Mouse (Mus musculus) neural tube, embryonic 14.5 days (tissue): ENCODE measurements around the gene Cyp1a1. TPM values are rescaled to one million over a fixed set of nuclear protein-coding genes. Genes with fewer than 3 reads are reported as not detected.

Experiments
- ATAC-seq: fragments of 200-750 bp; cut with Nextera tagmentation; 2 replicates; pipeline ENCODE4 v1.8.0; 2017; ENCODE audit warnings: low read depth, mild to moderate bottlenecking, moderate TSS enrichment, moderate library complexity
- H3K27ac ChIP-seq: fragments of 300-500 bp; sonication (generic); 2 replicates; pipeline ENCODE4 v1.5.1; 2014; ENCODE audit warnings: low read depth, mild to moderate bottlenecking, control low read depth, low read length, moderate library complexity, mixed read lengths
- H3K27me3 ChIP-seq: fragments of 300-500 bp; sonication (generic); 2 replicates; pipeline ENCODE4 v1.6.1; 2014; ENCODE audit warnings: low read length; ENCODE audit not compliant: control insufficient read depth, insufficient read depth
- H3K36me3 ChIP-seq: fragments of 300-500 bp; sonication (generic); 2 replicates; pipeline ENCODE4 v1.6.1; 2014; ENCODE audit warnings: low read length, mixed read lengths; ENCODE audit not compliant: control insufficient read depth, insufficient read depth
- H3K4me1 ChIP-seq: fragments of 300-500 bp; sonication (generic); 2 replicates; pipeline ENCODE4 v1.6.1; 2014; ENCODE audit warnings: low read length; ENCODE audit not compliant: control insufficient read depth, insufficient read depth
- H3K4me2 ChIP-seq: fragments of 300-500 bp; sonication (generic); 2 replicates; pipeline ENCODE4 v1.6.1; 2014; ENCODE audit warnings: mild to moderate bottlenecking, low read depth, low read length, control low read depth
- H3K4me3 ChIP-seq: fragments of 300-500 bp; sonication (generic); 2 replicates; pipeline ENCODE4 v1.5.1; 2014; ENCODE audit warnings: low read depth, low read length, control low read depth, mixed read lengths
- H3K9ac ChIP-seq: fragments of 300-500 bp; sonication (generic); replicated peaks from 2 replicates; pipeline ENCODE4 v1.6.1; 2014; ENCODE audit warnings: low read depth, mild to moderate bottlenecking, control low read depth, low read length, mixed read lengths
- H3K9me3 ChIP-seq: fragments of 300-500 bp; sonication (generic); 2 replicates; pipeline ENCODE4 v1.6.1; 2016; ENCODE audit warnings: low read length; ENCODE audit not compliant: control insufficient read depth
- WGBS: fragments of 180-500 bp; shearing (Covaris S2); extraction: QIAGEN DNeasy Blood & Tissue Kit; methylation state at CpG from one replicate; pipeline ENCODE4 v1.1.7; 2014; 5-methylcytosine and 5-hydroxymethylcytosine counted together
- polyA plus RNA-seq: library from polyadenylated mRNA; unstranded; fragments of >200 nt; fragmentation: Nextera tagmentation; extraction: Ambion mirVana; gene quantifications from 2 replicates; pipeline ENCODE4 v1.2.1, GENCODE M21; 2014

The Cyp1a1 gene
- polyA plus RNA-seq, 1 experiment from 2014 or later, result 0.09 TPM

GRCm38 (mm10) chr9:57664616-57665015 lies 23.1 kb upstream of the Cyp1a1 start:
- no peaks in the 10 kb centered on the region for H3K4me1 ChIP-seq
- 75% methylated on average over 7 of the region's 7 CpGs for WGBS
- no peak overlapping the region for H3K27ac ChIP-seq
- H3K9me3 ChIP-seq, result no peaks in the 10 kb centered on the region
- no peak for ATAC-seq
- no peaks in the 10 kb centered on the region for H3K36me3 ChIP-seq
- no peak overlapping the region for H3K9ac ChIP-seq
- no peaks in the 10 kb centered on the region for H3K27me3 ChIP-seq
- no peak overlapping the region for H3K4me3 ChIP-seq
- H3K4me2 ChIP-seq, result no peak overlapping the region

DNA sequence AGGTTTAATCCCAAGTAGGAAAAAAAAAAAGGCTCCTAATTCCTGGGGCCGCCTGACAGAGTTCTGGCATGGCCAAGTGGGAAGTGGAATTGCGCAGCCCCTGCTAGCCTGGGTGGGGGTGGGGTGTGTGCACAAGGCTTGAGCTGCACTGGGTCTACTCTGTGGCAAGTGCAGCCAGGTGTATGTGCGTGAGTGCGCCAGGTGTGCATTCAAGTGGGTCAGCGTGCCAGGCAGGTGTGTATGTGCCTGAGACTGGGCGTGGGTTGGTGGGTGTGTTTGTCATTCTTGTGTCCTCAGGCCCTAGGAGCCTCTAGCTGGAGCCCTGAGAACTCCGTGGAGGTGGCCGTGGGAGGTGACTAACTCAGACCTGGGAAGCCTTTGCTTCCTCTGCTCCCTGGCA lies 21.2 kb upstream of the Cyp1a1 start:
- Histone ChIP-seq H3K4me2 (no peak overlapping the region), H3K9ac (no peak overlapping the region), H3K36me3 (no peaks in the 10 kb centered on the region), H3K27ac (no peak overlapping the region), H3K4me1 (no peaks in the 10 kb centered on the region), H3K4me3 (no peak overlapping the region), H3K27me3 (no peaks in the 10 kb centered on the region), H3K9me3 (no peaks in the 10 kb centered on the region)
- ATAC-seq, result no peak
- WGBS, result 86% methylated on average over 8 of the region's 8 CpGs

GRCm38 (mm10) chr9:57667136-57667535 lies 20.6 kb upstream of the Cyp1a1 start:
- Histone ChIP-seq H3K4me1 (no peaks in the 10 kb centered on the region), H3K36me3 (no peaks in the 10 kb centered on the region), H3K27me3 (no peaks in the 10 kb centered on the region), H3K9me3 (no peaks in the 10 kb centered on the region), H3K27ac (no peak overlapping the region), H3K4me3 (no peak overlapping the region), H3K4me2 (no peak overlapping the region), H3K9ac (no peak overlapping the region)
- WGBS, result 75% methylated on average over 3 of the region's 3 CpGs
- ATAC-seq, result no peak

- no peaks in the 10 kb centered on the region for H3K36me3 ChIP-seq
- H3K4me3 ChIP-seq, result no peak overlapping the region
- WGBS, result 48% methylated on average over 11 of the region's 11 CpGs
- no peak overlapping the region for H3K27ac ChIP-seq
- H3K4me2 ChIP-seq, result no peak overlapping the region
- H3K4me1 ChIP-seq, result no peaks in the 10 kb centered on the region
- H3K9me3 ChIP-seq, result no peaks in the 10 kb centered on the region
- no peak for ATAC-seq
- no peaks in the 10 kb centered on the region for H3K27me3 ChIP-seq
- no peak overlapping the region for H3K9ac ChIP-seq
These were observed 19.9 kb upstream of the Cyp1a1 start for GRCm38 (mm10) chr9:57667817-57668216.

GRCm38 (mm10) chr9:57668277-57668676 lies 19.5 kb upstream of the Cyp1a1 start:
- 56% methylated on average over 1 of the region's 1 CpGs for WGBS
- ATAC-seq, result no peak
- H3K4me2 ChIP-seq, result no peak overlapping the region
- H3K9me3 ChIP-seq, result no peaks in the 10 kb centered on the region
- H3K9ac ChIP-seq, result no peak overlapping the region
- H3K27ac ChIP-seq, result no peak overlapping the region
- no peaks in the 10 kb centered on the region for H3K4me1 ChIP-seq
- no peaks in the 10 kb centered on the region for H3K27me3 ChIP-seq
- H3K36me3 ChIP-seq, result no peaks in the 10 kb centered on the region
- H3K4me3 ChIP-seq, result no peak overlapping the region

DNA sequence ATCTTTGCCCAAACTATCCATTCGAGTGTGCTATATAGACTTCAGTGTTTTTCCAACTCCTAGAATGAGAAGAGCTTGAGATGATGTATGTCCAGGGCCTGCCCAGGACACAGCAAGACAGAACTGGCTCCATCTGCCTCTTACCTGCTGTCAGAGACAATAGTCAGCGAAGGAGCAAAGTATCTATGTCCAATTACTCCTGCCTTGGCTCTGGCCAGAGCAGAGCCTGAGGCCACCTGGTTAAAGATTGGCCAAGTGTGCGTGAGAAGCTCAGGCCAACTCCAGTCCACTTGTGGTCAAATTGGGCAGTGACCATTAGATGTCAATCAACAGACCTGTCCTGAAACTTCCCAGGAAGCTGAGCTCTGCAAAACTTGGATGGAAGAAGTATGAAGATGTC lies 18.2 kb upstream of the Cyp1a1 start:
- H3K27me3 ChIP-seq, result no peaks in the 10 kb centered on the region
- ATAC-seq, result no peak

GRCm38 (mm10) chr9:57671037-57671436 lies 16.7 kb upstream of the Cyp1a1 start:
- Histone ChIP-seq H3K9me3 (no peaks in the 10 kb centered on the region), H3K36me3 (no peaks in the 10 kb centered on the region), H3K9ac (no peak overlapping the region), H3K27me3 (no peaks in the 10 kb centered on the region), H3K4me1 (no peaks in the 10 kb centered on the region), H3K4me2 (no peak overlapping the region), H3K27ac (no peak overlapping the region), H3K4me3 (no peak overlapping the region)
- no peak for ATAC-seq
- 90% methylated on average over 4 of the region's 4 CpGs for WGBS

More for the DNA sequence above, 18.2 kb upstream of the Cyp1a1 start:
- no peaks in the 10 kb centered on the region for H3K9me3 ChIP-seq
- no peak overlapping the region for H3K9ac ChIP-seq
- no peak overlapping the region for H3K4me2 ChIP-seq
- H3K27ac ChIP-seq, result no peak overlapping the region
- 89% methylated on average over 3 of the region's 3 CpGs for WGBS
- H3K36me3 ChIP-seq, result no peaks in the 10 kb centered on the region
- H3K4me3 ChIP-seq, result no peak overlapping the region
- H3K4me1 ChIP-seq, result no peaks in the 10 kb centered on the region

- WGBS, result 92% methylated on average over 5 of the region's 5 CpGs
- no peaks in the 10 kb centered on the region for H3K27me3 ChIP-seq
- H3K27ac ChIP-seq, result no peak overlapping the region
- ATAC-seq, result no peak
- H3K4me2 ChIP-seq, result no peak overlapping the region
- no peaks in the 10 kb centered on the region for H3K36me3 ChIP-seq
- H3K4me1 ChIP-seq, result no peaks in the 10 kb centered on the region
- no peaks in the 10 kb centered on the region for H3K9me3 ChIP-seq
- no peak overlapping the region for H3K4me3 ChIP-seq
- no peak overlapping the region for H3K9ac ChIP-seq
These were observed 16.2 kb upstream of the Cyp1a1 start for GRCm38 (mm10) chr9:57671500-57671899.

GRCm38 (mm10) chr9:57681411-57681810 lies 6.3 kb upstream of the Cyp1a1 start:
- H3K27me3 ChIP-seq, result no peaks in the 10 kb centered on the region
- no peak for ATAC-seq
- WGBS, result 82% methylated on average over 10 of the region's 10 CpGs
- H3K9ac ChIP-seq, result no peak overlapping the region
- H3K36me3 ChIP-seq, result no peaks in the 10 kb centered on the region
- no peaks in the 10 kb centered on the region for H3K9me3 ChIP-seq
- H3K4me3 ChIP-seq, result no peak overlapping the region
- H3K4me2 ChIP-seq, result no peak overlapping the region
- no peak overlapping the region for H3K27ac ChIP-seq
- no peaks in the 10 kb centered on the region for H3K4me1 ChIP-seq

DNA sequence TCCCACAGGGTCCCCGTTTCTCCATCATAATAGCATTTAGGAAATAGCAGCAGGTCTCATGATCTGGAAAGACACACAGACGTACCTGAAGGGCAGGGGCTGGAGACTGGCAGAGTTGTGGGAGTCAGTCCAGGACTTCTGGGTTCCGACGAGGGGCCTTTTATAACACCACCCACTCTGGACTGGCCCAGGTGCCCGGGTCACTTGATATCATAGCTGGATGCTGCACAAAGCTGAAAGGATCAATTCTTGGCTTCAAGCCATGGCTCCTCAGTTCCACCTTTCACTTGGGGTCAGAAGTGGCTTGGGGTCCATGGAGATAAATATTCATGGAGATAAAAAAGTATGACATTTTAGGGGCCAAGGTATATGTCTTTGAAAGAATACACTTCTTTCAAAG lies 4.2 kb upstream of the Cyp1a1 start, which contains the start of gene Cyp1a2:
TSS of gene Cyp1a2 (minus strand) at position 184 of the 400 bp plus-strand sequence.
- Histone ChIP-seq H3K36me3 (no peaks in the 10 kb centered on the region), H3K4me2 (no peak within 1 kb of the TSS), H3K9me3 (no peaks in the 10 kb centered on the region), H3K27me3 (no peaks in the 10 kb centered on the region), H3K27ac (no peak within 1 kb of the TSS), H3K4me1 (no peaks in the 10 kb centered on the region), H3K9ac (no peak within 1 kb of the TSS), H3K4me3 (no peak within 1 kb of the TSS)
- 84% methylated on average over 5 of the region's 5 CpGs for WGBS
- ATAC-seq, result no peak
